Mouse (Mus musculus) neural tube, embryonic 13.5 days (tissue): ENCODE results near the gene Mrpl14. TPM values are rescaled to one million over a fixed set of nuclear protein-coding genes. Genes with fewer than 3 reads are reported as not detected.

Experiments
- ATAC-seq: fragments of 200-750 bp; cut with Nextera tagmentation; 2 replicates; pipeline ENCODE4 v1.8.0; 2017; ENCODE audit warnings: low read depth, mild to moderate bottlenecking, moderate TSS enrichment, moderate library complexity
- H3K27ac ChIP-seq: fragments of 300-500 bp; sonication (generic); replicated peaks from 2 replicates; pipeline ENCODE4 v1.5.1; 2015; ENCODE audit warnings: moderate library complexity, mild to moderate bottlenecking, inconsistent platforms
- H3K27me3 ChIP-seq: fragments of 300-500 bp; sonication (generic); 2 replicates; pipeline ENCODE4 v1.6.1; 2015; ENCODE audit warnings: mild to moderate bottlenecking, inconsistent platforms
- H3K36me3 ChIP-seq: fragments of 300-500 bp; sonication (generic); 2 replicates; pipeline ENCODE4 v1.6.1; 2015; ENCODE audit warnings: mild to moderate bottlenecking, inconsistent platforms
- H3K4me1 ChIP-seq: fragments of 300-500 bp; sonication (generic); replicated peaks from 2 replicates; pipeline ENCODE4 v1.6.1; 2015; ENCODE audit warnings: inconsistent platforms
- H3K4me2 ChIP-seq: fragments of 300-500 bp; sonication (generic); 2 replicates; pipeline ENCODE4 v1.6.1; 2015; ENCODE audit warnings: inconsistent platforms, mild to moderate bottlenecking, moderate library complexity
- H3K4me3 ChIP-seq: fragments of 300-500 bp; sonication (generic); 2 replicates; pipeline ENCODE4 v1.5.1; 2015; ENCODE audit warnings: mild to moderate bottlenecking, inconsistent platforms
- H3K9ac ChIP-seq: fragments of 300-500 bp; sonication (generic); 2 replicates; pipeline ENCODE4 v1.6.1; 2015; ENCODE audit warnings: moderate library complexity, mild to moderate bottlenecking, inconsistent platforms
- H3K9me3 ChIP-seq: fragments of 300-500 bp; sonication (generic); 2 replicates; pipeline ENCODE4 v1.6.1; 2016; ENCODE audit warnings: inconsistent platforms
- WGBS: fragments of 180-500 bp; shearing (Covaris S2); methylation state at CpG from one replicate; pipeline ENCODE4 v1.1.7; 2015; 5-methylcytosine and 5-hydroxymethylcytosine counted together
- polyA plus RNA-seq: library from polyadenylated mRNA; unstranded; fragments of >200 nt; fragmentation: Nextera tagmentation; extraction: Ambion mirVana; gene quantifications from 2 replicates; pipeline ENCODE4 v1.2.1, GENCODE M21; 2015

Gene Mrpl14
- polyA plus RNA-seq, 1 experiment from 2014 or later: 124 TPM

DNA sequence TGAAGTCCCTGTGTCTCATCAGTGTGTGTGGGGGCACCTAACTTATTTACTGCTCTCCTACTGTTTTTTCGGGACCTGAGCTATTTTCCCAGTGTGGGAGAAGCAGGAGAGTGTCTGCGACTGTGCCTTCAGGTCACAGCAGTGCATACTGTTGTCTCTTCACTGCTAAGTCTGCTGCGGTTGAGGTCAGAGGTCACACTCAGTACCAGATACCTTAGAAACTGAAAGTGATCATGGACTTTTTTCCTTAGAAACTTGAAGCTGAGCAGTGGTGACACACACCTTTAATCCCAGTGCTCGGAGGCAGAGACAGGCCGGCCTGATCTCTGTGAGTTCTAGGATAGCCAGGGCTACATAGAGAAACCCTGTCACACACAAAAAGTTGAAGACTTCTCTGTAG, 6.0 kb downstream of the Mrpl14 start:
- Histone ChIP-seq H3K9ac (no peak overlapping the region), H3K27me3 (no peaks in the 10 kb centered on the region)
- 80% methylated on average over 5 of the region's 5 CpGs for WGBS

DNA sequence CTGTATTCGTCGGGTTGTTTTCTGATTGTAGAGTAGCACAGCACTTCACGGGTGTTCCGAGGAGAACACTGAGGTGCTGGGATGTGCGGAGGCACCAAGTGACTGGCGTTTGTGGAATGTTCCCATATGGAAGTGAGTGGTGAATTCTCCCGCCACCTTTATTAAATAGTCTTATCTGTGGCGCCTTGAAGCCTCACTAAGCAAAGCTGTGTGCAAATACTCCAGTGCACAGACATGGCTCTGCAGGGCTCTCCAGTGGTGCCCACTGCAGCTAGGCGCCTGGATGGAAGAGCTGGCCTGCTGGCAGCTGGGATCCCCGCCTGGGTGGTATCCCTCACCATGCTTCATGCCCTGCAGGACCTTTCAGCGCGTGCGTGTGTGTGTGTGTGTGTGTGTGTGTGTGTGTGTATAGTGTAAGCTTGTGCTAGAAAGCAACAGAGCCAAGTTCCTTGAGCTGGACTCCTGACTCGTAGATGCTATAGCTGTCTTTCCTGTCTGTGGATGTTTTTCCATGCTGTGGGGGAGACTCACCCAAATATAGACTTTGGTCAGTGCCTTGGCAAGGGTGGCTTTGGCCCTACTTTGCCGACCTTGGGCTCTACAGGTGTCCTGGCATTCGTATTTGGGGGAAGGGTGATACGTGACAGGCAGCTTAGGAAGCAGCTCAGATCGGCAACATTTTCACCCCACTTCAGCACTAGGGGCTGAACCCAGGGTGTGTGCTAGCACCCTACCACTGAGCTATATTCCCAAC, 7.9 kb downstream of the Mrpl14 start:
- 87% methylated on average over 18 of the region's 18 CpGs for WGBS

More for the DNA sequence above, 6.0 kb downstream of the Mrpl14 start:
- ATAC-seq: no peak
- no peak overlapping the region for H3K4me3 ChIP-seq
- H3K4me1 ChIP-seq: peaks cover 8% of the 10 kb centered on the region
- H3K9me3 ChIP-seq: no peaks in the 10 kb centered on the region
- no peak overlapping the region for H3K27ac ChIP-seq
- no peak overlapping the region for H3K4me2 ChIP-seq
- 0 out of 2 replicates have a peak, but pooled peaks cover 6% of the 10 kb centered on the region for H3K36me3 ChIP-seq

DNA sequence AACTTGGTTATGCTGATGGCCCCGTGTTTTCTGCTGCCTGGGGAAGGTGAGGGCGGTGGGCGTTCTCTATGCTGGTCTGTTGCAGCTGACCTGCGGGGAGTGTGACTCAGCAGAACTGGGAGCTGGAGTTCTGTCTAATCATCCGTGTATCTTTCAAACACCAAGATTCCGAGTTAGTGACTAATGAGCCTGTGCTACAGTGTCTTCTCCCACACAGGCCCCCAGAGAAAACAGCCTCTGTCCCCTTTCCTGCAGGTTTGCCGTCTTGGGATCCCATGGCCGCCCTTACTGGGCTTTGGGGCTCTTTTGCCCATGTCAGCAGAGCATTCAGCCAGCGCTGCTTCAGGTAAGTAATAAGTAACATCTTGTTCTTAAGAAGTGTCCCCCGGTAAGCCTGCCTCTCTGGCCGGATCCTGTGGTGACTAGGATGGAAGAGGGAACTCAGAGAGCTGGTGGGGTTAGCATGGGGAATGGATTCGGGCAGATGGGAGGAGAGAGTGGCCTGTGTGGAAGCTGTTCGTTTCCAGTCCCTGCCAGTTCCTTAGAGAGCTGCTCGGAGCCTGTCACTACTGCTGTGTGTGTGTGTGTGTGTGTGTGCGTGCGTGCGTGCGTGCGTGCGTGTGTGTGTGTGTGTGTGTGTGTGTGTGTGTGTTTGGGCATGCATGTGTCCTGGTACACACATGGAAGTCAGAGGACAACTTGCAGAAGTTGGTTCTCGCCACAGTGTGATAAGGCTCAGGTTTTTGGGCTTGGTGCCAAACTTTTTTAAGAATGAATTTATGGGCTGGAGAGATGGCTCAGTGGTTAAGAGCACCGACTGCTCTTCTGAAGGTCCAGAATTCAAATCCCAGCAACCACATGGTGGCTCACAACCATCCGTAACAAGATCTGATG, 9.4 kb downstream of the Mrpl14 start:
- Histone ChIP-seq H3K27ac (no peak overlapping the region), H3K4me3 (no peak overlapping the region), H3K4me1 (0 out of 2 replicates have a peak, but pooled peaks cover 4% of the 10 kb centered on the region), H3K4me2 (no peak overlapping the region), H3K36me3 (peaks cover 27% of the 10 kb centered on the region), H3K27me3 (no peaks in the 10 kb centered on the region), H3K9me3 (no peaks in the 10 kb centered on the region), H3K9ac (0 out of 2 replicates have a peak overlapping the region, but pooled peaks have one; percentile 31)
- ATAC-seq: no peak
- WGBS: 74% methylated on average over 23 of the region's 23 CpGs

More for the DNA sequence above, 7.9 kb downstream of the Mrpl14 start:
- Histone ChIP-seq H3K9ac (no peak overlapping the region), H3K9me3 (no peaks in the 10 kb centered on the region), H3K4me2 (no peak overlapping the region), H3K4me1 (no peaks in the 10 kb centered on the region), H3K27ac (no peak overlapping the region), H3K27me3 (no peaks in the 10 kb centered on the region), H3K4me3 (no peak overlapping the region), H3K36me3 (peaks cover 18% of the 10 kb centered on the region)
- no peak for ATAC-seq

DNA sequence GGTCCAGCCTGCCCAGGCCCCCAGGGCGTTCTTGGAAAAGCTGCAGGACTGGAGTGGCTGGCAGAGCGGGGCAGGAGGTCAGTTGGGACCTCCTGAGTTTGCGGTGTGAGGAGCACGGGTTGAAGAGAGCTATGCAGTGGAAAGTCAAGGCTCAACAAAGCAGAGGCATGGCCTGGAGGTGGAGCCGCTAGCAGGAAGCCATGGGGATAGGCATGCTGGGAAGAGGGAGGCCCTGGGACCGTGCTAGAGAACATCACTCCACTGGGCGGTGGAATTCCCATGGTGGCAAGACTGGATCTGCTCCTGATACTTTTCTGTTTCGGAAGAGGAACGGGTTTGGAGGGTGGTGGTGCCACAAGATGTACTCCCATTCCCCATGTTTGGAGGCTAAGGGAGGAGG, 10.9 kb downstream of the Mrpl14 start:
- 91% methylated on average over 9 of the region's 9 CpGs for whole genome bisulfite sequencing
- no peaks in the 10 kb centered on the region for H3K27me3 ChIP-seq
- H3K36me3 ChIP-seq: peaks cover 27% of the 10 kb centered on the region
- no peak overlapping the region for H3K9ac ChIP-seq
- H3K27ac ChIP-seq: no peak overlapping the region
- 0 out of 2 replicates have a peak, but pooled peaks cover 4% of the 10 kb centered on the region for H3K4me1 ChIP-seq
- no peaks in the 10 kb centered on the region for H3K9me3 ChIP-seq
- H3K4me2 ChIP-seq: no peak overlapping the region
- H3K4me3 ChIP-seq: no peak overlapping the region
- ATAC-seq: no peak

DNA sequence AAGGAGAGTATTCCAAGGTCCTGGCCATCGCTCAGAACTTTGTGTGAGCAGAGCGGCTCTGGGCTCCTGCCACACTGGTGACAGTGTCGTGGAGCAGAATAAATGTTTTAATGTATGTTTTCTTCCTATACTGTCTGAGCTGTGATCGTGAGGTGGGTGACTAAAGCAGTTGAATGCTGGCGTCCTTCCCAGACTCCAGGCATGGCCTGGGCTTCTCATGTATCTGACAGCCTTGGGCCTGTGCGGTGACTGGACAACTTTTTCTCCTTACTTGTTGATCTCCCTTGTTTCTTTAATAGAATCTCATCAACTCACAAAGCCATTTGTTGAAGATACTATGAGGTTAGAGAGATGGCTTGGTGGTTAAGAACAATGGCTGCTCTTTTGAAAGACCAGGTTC, 12.2 kb downstream of the Mrpl14 start:
- Histone ChIP-seq H3K9me3 (no peaks in the 10 kb centered on the region), H3K4me2 (no peak overlapping the region), H3K4me1 (0 out of 2 replicates have a peak, but pooled peaks cover 4% of the 10 kb centered on the region), H3K27me3 (no peaks in the 10 kb centered on the region), H3K27ac (no peak overlapping the region), H3K9ac (no peak overlapping the region), H3K4me3 (no peak overlapping the region), H3K36me3 (peaks cover 27% of the 10 kb centered on the region)
- 88% methylated on average over 6 of the region's 6 CpGs for WGBS
- ATAC-seq: no peak

DNA sequence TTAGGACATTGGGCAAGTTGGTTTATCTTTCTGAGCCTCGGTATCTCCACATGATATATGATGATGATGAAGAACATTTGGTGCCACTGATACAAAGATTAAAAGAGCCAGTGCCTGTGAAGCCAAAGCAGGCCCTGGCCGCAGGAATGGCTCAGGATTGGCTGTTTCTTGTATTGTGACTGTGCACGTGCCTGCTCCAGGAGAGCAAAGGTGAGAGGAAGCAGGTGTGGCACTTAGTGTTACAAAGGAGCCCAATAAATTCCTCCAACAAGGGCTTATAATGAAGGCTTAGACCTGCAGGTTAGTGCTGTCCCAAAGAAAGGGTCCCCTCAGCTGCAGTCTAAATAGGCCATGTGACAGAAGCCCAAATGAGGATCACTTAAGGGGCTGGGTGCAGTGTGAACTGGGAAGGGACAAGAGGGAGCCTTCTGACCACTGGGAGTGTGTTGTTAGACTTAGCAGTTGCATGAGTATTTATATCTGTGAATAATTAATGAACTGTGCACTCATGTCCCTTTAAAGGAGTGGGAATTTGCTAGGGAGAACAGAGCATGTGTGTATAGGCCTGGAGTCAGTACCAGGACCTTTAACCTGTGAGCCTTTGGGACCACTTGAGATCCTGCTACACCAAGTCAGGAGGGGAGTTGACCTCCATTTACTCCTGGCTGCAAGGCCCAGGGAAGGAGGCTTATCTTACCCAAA, 13.1 kb downstream of the Mrpl14 start:
- no peaks in the 10 kb centered on the region for H3K9me3 ChIP-seq
- H3K27ac ChIP-seq: no peak overlapping the region
- no peak overlapping the region for H3K4me3 ChIP-seq
- H3K36me3 ChIP-seq: peaks cover 27% of the 10 kb centered on the region
- H3K27me3 ChIP-seq: no peaks in the 10 kb centered on the region
- 92% methylated on average over 3 of the region's 3 CpGs for WGBS
- 0 out of 2 replicates have a peak, but pooled peaks cover 4% of the 10 kb centered on the region for H3K4me1 ChIP-seq
- H3K4me2 ChIP-seq: no peak overlapping the region
- ATAC-seq: no peak
- H3K9ac ChIP-seq: no peak overlapping the region

DNA sequence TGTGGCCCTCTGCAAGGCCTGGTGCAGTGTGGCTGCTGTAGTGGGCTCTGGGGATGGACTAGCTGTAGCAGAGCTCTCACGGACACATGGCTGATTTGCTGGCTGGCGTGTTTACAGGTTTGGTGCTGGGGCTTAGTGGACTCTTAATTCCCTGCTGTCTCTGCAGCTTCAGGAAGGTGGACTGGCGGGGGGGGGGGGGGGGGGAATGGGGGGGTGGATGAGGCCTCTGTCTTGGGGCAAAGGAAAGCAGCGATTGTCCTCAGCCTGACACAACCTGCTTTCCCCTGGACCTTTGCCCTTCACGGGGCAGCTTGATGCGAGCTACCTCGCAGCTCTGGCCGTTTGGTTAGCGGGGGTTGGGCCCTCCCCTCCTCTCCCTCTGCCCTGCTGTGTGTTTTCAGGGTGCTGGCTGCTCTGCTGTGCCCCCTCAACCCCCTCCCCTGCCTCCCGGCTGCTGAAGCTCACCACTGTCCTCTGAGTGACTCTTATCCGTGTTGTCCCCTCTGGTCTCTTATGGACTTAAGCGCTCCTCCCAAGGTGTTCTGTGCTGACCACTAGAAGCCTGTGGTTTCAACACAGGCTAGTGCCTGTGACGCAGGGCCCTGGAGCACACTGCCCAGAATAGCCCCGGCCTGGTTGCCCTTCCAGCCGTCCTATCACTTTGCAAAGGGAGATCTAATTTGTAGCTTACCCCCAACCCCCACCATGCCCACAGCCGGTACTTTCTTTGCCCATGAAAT, 14.5 kb downstream of the Mrpl14 start:
- Histone ChIP-seq H3K9ac (0 out of 2 replicates have a peak overlapping the region, but pooled peaks have one; percentile 13), H3K4me3 (no peak overlapping the region), H3K36me3 (peaks cover 27% of the 10 kb centered on the region), H3K27ac (no peak overlapping the region), H3K9me3 (no peaks in the 10 kb centered on the region), H3K4me2 (no peak overlapping the region), H3K27me3 (no peaks in the 10 kb centered on the region), H3K4me1 (0 out of 2 replicates have a peak, but pooled peaks cover 4% of the 10 kb centered on the region)
- WGBS: 65% methylated on average over 9 of the region's 16 CpGs
- no peak for ATAC-seq

DNA sequence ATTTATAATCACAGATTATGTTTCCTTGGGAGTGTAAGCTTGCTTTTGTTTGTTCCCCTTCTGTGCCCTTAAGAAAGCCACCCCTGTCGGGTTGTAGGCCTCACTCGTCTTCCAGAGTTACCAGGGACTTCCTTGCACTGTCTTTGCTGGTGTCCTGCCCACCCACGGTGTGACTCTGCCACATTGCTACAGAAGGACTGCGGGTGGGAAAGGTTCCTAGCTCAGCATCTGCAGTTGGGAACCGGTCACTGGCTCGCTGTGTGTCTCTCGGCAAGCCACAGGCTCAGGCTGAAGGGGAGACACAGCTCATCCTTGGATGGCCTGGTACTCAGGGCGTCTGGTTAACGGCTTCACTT, 15.1 kb downstream of the Mrpl14 start:
- Histone ChIP-seq H3K9me3 (no peaks in the 10 kb centered on the region), H3K27ac (no peak overlapping the region), H3K4me2 (no peak overlapping the region), H3K4me1 (0 out of 2 replicates have a peak, but pooled peaks cover 4% of the 10 kb centered on the region), H3K27me3 (no peaks in the 10 kb centered on the region), H3K4me3 (no peak overlapping the region), H3K36me3 (peaks cover 27% of the 10 kb centered on the region), H3K9ac (no peak overlapping the region)
- 76% methylated on average over 9 of the region's 9 CpGs for WGBS
- no peak for ATAC-seq

DNA sequence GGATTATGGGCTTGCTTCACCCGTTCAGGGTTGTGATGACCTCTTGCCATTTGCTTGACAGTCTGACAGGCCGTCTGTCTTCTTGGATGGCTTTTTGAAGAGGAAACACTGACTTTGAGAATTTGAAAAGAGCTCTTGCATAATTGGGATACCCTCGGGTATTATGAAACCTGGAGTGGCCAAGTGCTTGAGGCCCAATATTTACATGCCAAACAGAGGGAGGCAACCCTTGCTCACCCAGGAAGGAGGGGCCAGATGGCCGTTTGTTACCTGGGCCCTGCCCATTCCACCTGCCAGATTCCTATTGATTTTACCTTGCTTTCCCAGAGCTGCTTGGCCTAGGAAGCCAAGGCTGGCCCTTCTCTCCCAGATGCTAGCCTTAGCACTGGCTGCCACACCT, 16.1 kb downstream of the Mrpl14 start:
- no peaks in the 10 kb centered on the region for H3K9me3 ChIP-seq
- 0 out of 2 replicates have a peak, but pooled peaks cover 4% of the 10 kb centered on the region for H3K4me1 ChIP-seq
- no peak overlapping the region for H3K27ac ChIP-seq
- no peak for ATAC-seq
- WGBS: 58% methylated on average over 4 of the region's 4 CpGs
- H3K36me3 ChIP-seq: peaks cover 22% of the 10 kb centered on the region
- H3K4me2 ChIP-seq: no peak overlapping the region
- H3K9ac ChIP-seq: no peak overlapping the region
- no peak overlapping the region for H3K4me3 ChIP-seq
- no peaks in the 10 kb centered on the region for H3K27me3 ChIP-seq

DNA sequence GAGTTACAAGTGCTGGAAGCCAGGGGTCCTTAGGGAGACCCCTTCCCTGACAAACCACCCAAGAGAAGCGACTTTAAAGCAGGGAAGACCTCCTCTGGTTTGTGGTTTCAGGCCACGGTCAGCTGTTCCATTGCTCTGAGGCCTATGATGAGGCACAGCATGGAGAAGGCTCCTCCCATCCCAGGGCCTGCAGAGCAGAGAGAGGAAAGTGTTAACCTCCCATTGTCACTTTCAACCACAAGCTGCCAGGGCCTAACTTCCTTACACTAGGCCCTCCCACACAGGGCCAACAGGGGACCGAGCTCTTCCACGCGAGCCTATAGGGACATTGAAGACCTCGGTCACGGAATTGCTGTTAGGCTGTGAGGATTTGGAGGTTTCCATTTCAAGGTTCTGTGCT, 17.1 kb downstream of the Mrpl14 start:
- H3K4me2 ChIP-seq: no peak overlapping the region
- H3K9ac ChIP-seq: no peak overlapping the region
- no peak for ATAC-seq
- H3K9me3 ChIP-seq: no peaks in the 10 kb centered on the region
- H3K4me3 ChIP-seq: no peak overlapping the region
- H3K27ac ChIP-seq: no peak overlapping the region
- H3K4me1 ChIP-seq: 0 out of 2 replicates have a peak, but pooled peaks cover 4% of the 10 kb centered on the region
- WGBS: 63% methylated on average over 7 of the region's 7 CpGs
- no peaks in the 10 kb centered on the region for H3K27me3 ChIP-seq
- H3K36me3 ChIP-seq: peaks cover 14% of the 10 kb centered on the region

DNA sequence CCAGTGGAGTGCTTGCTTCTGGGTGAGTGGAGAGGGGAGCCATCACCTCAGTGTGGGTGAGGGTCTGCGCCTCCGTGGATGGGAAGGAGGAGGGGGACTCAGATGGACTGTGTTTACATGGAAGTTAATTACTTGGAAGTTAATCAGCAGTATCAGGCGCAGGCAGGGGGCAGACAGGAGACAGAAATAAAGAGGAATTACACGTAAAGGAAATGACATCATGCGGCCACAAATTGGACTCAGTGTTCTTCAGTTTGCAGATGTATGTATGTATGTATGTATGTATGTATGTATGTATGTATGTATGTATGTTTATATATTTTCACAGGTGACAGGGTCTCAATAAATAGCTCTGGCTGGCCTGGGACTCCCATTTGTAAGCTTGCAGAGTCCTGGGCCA, 20.7 kb downstream of the Mrpl14 start:
- Histone ChIP-seq H3K4me1 (no peaks in the 10 kb centered on the region), H3K27me3 (no peaks in the 10 kb centered on the region), H3K9me3 (no peaks in the 10 kb centered on the region), H3K4me3 (no peak overlapping the region), H3K27ac (no peak overlapping the region), H3K4me2 (no peak overlapping the region), H3K9ac (no peak overlapping the region), H3K36me3 (no peaks in the 10 kb centered on the region)
- 66% methylated on average over 5 of the region's 5 CpGs for WGBS
- ATAC-seq: no peak
